In the genomic region with DNA sequence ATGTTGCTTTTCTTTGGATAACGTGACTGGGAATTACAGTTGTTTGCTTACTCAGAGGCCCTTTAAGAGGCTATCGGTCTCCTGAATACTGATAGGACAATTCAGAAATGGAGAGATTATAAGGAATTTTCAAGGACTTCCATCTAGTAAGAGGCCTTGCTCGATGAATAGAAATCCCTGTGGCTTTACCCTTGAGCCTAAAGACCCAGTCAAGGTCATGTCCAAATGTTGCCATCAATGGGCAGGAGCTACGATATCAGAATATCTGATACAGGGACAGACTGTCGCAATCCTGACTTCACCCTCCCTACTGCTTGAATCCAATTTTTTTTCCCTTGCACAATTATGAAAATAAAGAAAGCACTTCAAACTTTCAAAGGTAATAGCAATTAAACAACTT, we compare ENCODE assay signal across 19 mouse cellular contexts.
"Had no signal": no experiment of that assay in that cellular context is flagged by ENCODE, and none has a peak within 500 bp of the region (broad histone marks: within the 10 kb centered on the region; RNA-seq: fewer than 3 reads in every experiment).

No protein-coding gene starts in this region.

- H3K9me3 ChIP-seq: liver, embryonic 13.5 days; liver, embryonic 15.5 days; lung, embryonic 15.5 days; megakaryocyte, embryonic 14.5 days; midbrain, embryonic 13.5 days; midbrain, embryonic 15.5 days; neural tube, embryonic 12.5 days; stomach, embryonic 15.5 days had no signal

- H3K4me1 ChIP-seq: liver, embryonic 13.5 days; liver, embryonic 15.5 days; megakaryocyte, embryonic 14.5 days; neural tube, embryonic 12.5 days; stomach, embryonic 15.5 days had no signal

- H3K4me3 ChIP-seq: liver, embryonic 13.5 days; liver, embryonic 15.5 days; lung, embryonic 15.5 days; megakaryocyte, embryonic 14.5 days; midbrain, embryonic 13.5 days; midbrain, embryonic 15.5 days; neural tube, embryonic 12.5 days; stomach, embryonic 15.5 days had no signal

- H3K27me3 ChIP-seq: lung, embryonic 15.5 days; midbrain, embryonic 15.5 days; neural tube, embryonic 12.5 days; stomach, embryonic 15.5 days had no signal

- DNase-seq: liver, embryonic 13.5 days; liver, postnatal 0 days; lung, adult 2 months; lung, postnatal 14 days; lung, postnatal 36 days; right cerebral cortex, postnatal 14 days; thymus, adult 2 months; thymus, postnatal 25 days; thymus, postnatal 4 days had no signal

- H3K27ac ChIP-seq: liver, embryonic 13.5 days; liver, embryonic 15.5 days; lung, embryonic 15.5 days; macrophage; midbrain, embryonic 13.5 days; midbrain, embryonic 15.5 days; neural tube, embryonic 12.5 days; stomach, embryonic 15.5 days; stomach, postnatal 0 days had no signal

- H3K9ac ChIP-seq: liver, embryonic 13.5 days; liver, embryonic 15.5 days; liver, postnatal 0 days; lung, embryonic 15.5 days; midbrain, embryonic 13.5 days; midbrain, embryonic 15.5 days; neural tube, embryonic 12.5 days; stomach, embryonic 15.5 days had no signal

- ATAC-seq: liver, postnatal 0 days; midbrain, embryonic 13.5 days; midbrain, embryonic 15.5 days had no signal

- H3K4me2 ChIP-seq: liver, embryonic 13.5 days; liver, embryonic 15.5 days; lung, embryonic 15.5 days; midbrain, embryonic 11.5 days; midbrain, embryonic 13.5 days; midbrain, embryonic 15.5 days; neural tube, embryonic 12.5 days; stomach, embryonic 15.5 days had no signal

- H3K36me3 ChIP-seq: liver, embryonic 13.5 days; liver, embryonic 15.5 days; lung, embryonic 15.5 days; midbrain, embryonic 13.5 days; midbrain, embryonic 15.5 days; neural tube, embryonic 12.5 days; stomach, embryonic 15.5 days had no signal
